Mouse (Mus musculus): ENCODE results near the gene Tpt1.

- TF ChIP-seq EP300 (IDR thresholded peaks at IDR 0.05; ENCODE audit: low read depth) (no peak), CTCF (IDR thresholded peaks at IDR 0.05; ENCODE audit: low read depth) (no peak)
Measured at GRCm38 (mm10) chr14:75844111-75844695, 690 bp upstream of the Tpt1 start.

All from liver, embryonic 14.5 days (tissue).